Mouse (Mus musculus): ENCODE measurements around the gene Gm20388. TPM values are rescaled to one million over a fixed set of nuclear protein-coding genes. Genes with fewer than 3 reads are reported as not detected.

Gene Gm20388
- polyA plus RNA-seq, 1 experiment = 28.1 TPM

- no peaks in the 10 kb centered on the region for H3K36me3 ChIP-seq (ENCODE audit: control insufficient read depth, insufficient read depth, low read length, poor library complexity, severe bottlenecking)
- no peak overlapping the region for H3K27ac ChIP-seq (ENCODE audit: insufficient read depth, low read length)
- H3K9me3 ChIP-seq (replicated peaks; ENCODE audit: control insufficient read depth, insufficient read depth, low read length, poor library complexity, severe bottlenecking) = no peaks in the 10 kb centered on the region
- no peak overlapping the region for H3K9ac ChIP-seq (ENCODE audit: low read depth, poor library complexity, severe bottlenecking)
- peaks cover 9% of the 10 kb centered on the region for H3K4me1 ChIP-seq (ENCODE audit: control insufficient read depth, insufficient read depth, low read length)
- TF ChIP-seq POLR2A (IDR thresholded peaks at IDR 0.05; ENCODE audit: insufficient read depth, low read length) (no peak), CTCF (IDR thresholded peaks at IDR 0.05; ENCODE audit: low read depth, low read length) (no peak), EP300 (IDR thresholded peaks at IDR 0.05; ENCODE audit: insufficient read depth, low read depth, low read length) (no peak)
- no peak overlapping the region for H3K4me3 ChIP-seq (ENCODE audit: low read depth, low read length)
- H3K27me3 ChIP-seq (ENCODE audit: control insufficient read depth, insufficient read depth, low read length, poor library complexity, severe bottlenecking) = no peaks in the 10 kb centered on the region
Measured at GRCm38 (mm10) chr8:122347811-122348552, 2437.3 kb downstream of the Gm20388 start.

- no peak overlapping the region for H3K27ac ChIP-seq (ENCODE audit: insufficient read depth, low read length)
- no peaks in the 10 kb centered on the region for H3K27me3 ChIP-seq (ENCODE audit: control insufficient read depth, insufficient read depth, low read length, poor library complexity, severe bottlenecking)
- no peak overlapping the region for H3K9ac ChIP-seq (ENCODE audit: low read depth, poor library complexity, severe bottlenecking)
- TF ChIP-seq CTCF (IDR thresholded peaks at IDR 0.05; ENCODE audit: low read depth, low read length) = no peak
- H3K4me1 ChIP-seq (ENCODE audit: control insufficient read depth, insufficient read depth, low read length) = peaks cover 5% of the 10 kb centered on the region
- H3K36me3 ChIP-seq (ENCODE audit: control insufficient read depth, insufficient read depth, low read length, poor library complexity, severe bottlenecking) = no peaks in the 10 kb centered on the region
- H3K4me3 ChIP-seq (ENCODE audit: low read depth, low read length) = no peak overlapping the region
- no peaks in the 10 kb centered on the region for H3K9me3 ChIP-seq (replicated peaks; ENCODE audit: control insufficient read depth, insufficient read depth, low read length, poor library complexity, severe bottlenecking)
Measured at GRCm38 (mm10) chr8:122349357-122350297, 2439.0 kb downstream of the Gm20388 start.

GRCm38 (mm10) chr8:122350309-122351089 lies 2439.9 kb downstream of the Gm20388 start:
- H3K4me1 ChIP-seq (ENCODE audit: control insufficient read depth, insufficient read depth, low read length) = peaks cover 4% of the 10 kb centered on the region
- no peaks in the 10 kb centered on the region for H3K9me3 ChIP-seq (replicated peaks; ENCODE audit: control insufficient read depth, insufficient read depth, low read length, poor library complexity, severe bottlenecking)
- no peak overlapping the region for H3K27ac ChIP-seq (ENCODE audit: insufficient read depth, low read length)
- no peak overlapping the region for H3K9ac ChIP-seq (ENCODE audit: low read depth, poor library complexity, severe bottlenecking)
- H3K4me3 ChIP-seq (ENCODE audit: low read depth, low read length) = no peak overlapping the region
- H3K36me3 ChIP-seq (ENCODE audit: control insufficient read depth, insufficient read depth, low read length, poor library complexity, severe bottlenecking) = no peaks in the 10 kb centered on the region
- H3K27me3 ChIP-seq (ENCODE audit: control insufficient read depth, insufficient read depth, low read length, poor library complexity, severe bottlenecking) = no peaks in the 10 kb centered on the region
- no peak for TF ChIP-seq POLR2A (IDR thresholded peaks at IDR 0.05; ENCODE audit: insufficient read depth, low read length)
- TF ChIP-seq CTCF (IDR thresholded peaks at IDR 0.05; ENCODE audit: low read depth, low read length) = no peak
- no peak for TF ChIP-seq EP300 (IDR thresholded peaks at IDR 0.05; ENCODE audit: insufficient read depth, low read depth, low read length)

- no peak overlapping the region for H3K4me3 ChIP-seq (ENCODE audit: low read depth, low read length)
- peaks cover 4% of the 10 kb centered on the region for H3K4me1 ChIP-seq (ENCODE audit: control insufficient read depth, insufficient read depth, low read length)
- no peaks in the 10 kb centered on the region for H3K36me3 ChIP-seq (ENCODE audit: control insufficient read depth, insufficient read depth, low read length, poor library complexity, severe bottlenecking)
- H3K9ac ChIP-seq (ENCODE audit: low read depth, poor library complexity, severe bottlenecking) = no peak overlapping the region
- no peak overlapping the region for H3K27ac ChIP-seq (ENCODE audit: insufficient read depth, low read length)
- TF ChIP-seq CTCF (IDR thresholded peaks at IDR 0.05; ENCODE audit: low read depth, low read length) (no peak), POLR2A (IDR thresholded peaks at IDR 0.05; ENCODE audit: insufficient read depth, low read length) (no peak), EP300 (IDR thresholded peaks at IDR 0.05; ENCODE audit: insufficient read depth, low read depth, low read length) (no peak)
- no peaks in the 10 kb centered on the region for H3K27me3 ChIP-seq (ENCODE audit: control insufficient read depth, insufficient read depth, low read length, poor library complexity, severe bottlenecking)
- H3K9me3 ChIP-seq (replicated peaks; ENCODE audit: control insufficient read depth, insufficient read depth, low read length, poor library complexity, severe bottlenecking) = no peaks in the 10 kb centered on the region
Measured at GRCm38 (mm10) chr8:122354157-122354556, 2443.5 kb downstream of the Gm20388 start.

GRCm38 (mm10) chr8:122355642-122356606 lies 2445.3 kb downstream of the Gm20388 start:
- no peak overlapping the region for H3K4me3 ChIP-seq (ENCODE audit: low read depth, low read length)
- no peaks in the 10 kb centered on the region for H3K9me3 ChIP-seq (replicated peaks; ENCODE audit: control insufficient read depth, insufficient read depth, low read length, poor library complexity, severe bottlenecking)
- H3K27me3 ChIP-seq (ENCODE audit: control insufficient read depth, insufficient read depth, low read length, poor library complexity, severe bottlenecking) = no peaks in the 10 kb centered on the region
- no peak overlapping the region for H3K9ac ChIP-seq (ENCODE audit: low read depth, poor library complexity, severe bottlenecking)
- no peaks in the 10 kb centered on the region for H3K36me3 ChIP-seq (ENCODE audit: control insufficient read depth, insufficient read depth, low read length, poor library complexity, severe bottlenecking)
- H3K27ac ChIP-seq (ENCODE audit: insufficient read depth, low read length) = no peak overlapping the region
- peaks cover 3% of the 10 kb centered on the region for H3K4me1 ChIP-seq (ENCODE audit: control insufficient read depth, insufficient read depth, low read length)
- TF ChIP-seq CTCF (IDR thresholded peaks at IDR 0.05; ENCODE audit: low read depth, low read length) (no peak), POLR2A (IDR thresholded peaks at IDR 0.05; ENCODE audit: insufficient read depth, low read length) (no peak), EP300 (IDR thresholded peaks at IDR 0.05; ENCODE audit: insufficient read depth, low read depth, low read length) (no peak)

All from ES-Bruce4 (cell line).